Mouse (Mus musculus) MEL (cell line): Measurements from ENCODE around the gene Mast1. TPM values are rescaled to one million over a fixed set of nuclear protein-coding genes. Genes with fewer than 3 reads are reported as not detected.

ENCODE experiments used
- DNase-seq: peaks from one replicate; pipeline ENCODE4 v3.0.0; 2011; ENCODE audit warnings: low read depth, low spot score
- H3K27ac ChIP-seq: 2 replicates; pipeline ENCODE4 v1.5.1; 2012; ENCODE audit warnings: low read depth, mild to moderate bottlenecking, control low read depth, low read length, moderate library complexity; ENCODE audit not compliant: control insufficient read depth
- H3K27me3 ChIP-seq, 2 experiments: fragments of 150-350 bp in 1 of 2; sonication (generic) in 1 of 2; 2 replicates each; pipeline ENCODE4 v1.6.1; 2012; ENCODE audit warnings: low read length in 2 of 2, mild to moderate bottlenecking in 2 of 2, improper control_type of control experiment in 1 of 2, moderate library complexity in 1 of 2; ENCODE audit not compliant: insufficient read depth in 2 of 2, control insufficient read depth in 1 of 2
- H3K36me3 ChIP-seq, 2 experiments: 2 replicates each; pipeline ENCODE4 v1.6.1; 2012 to 2014; ENCODE audit warnings: low read length in 2 of 2, improper control_type of control experiment in 1 of 2, inconsistent platforms in 1 of 2, mild to moderate bottlenecking in 1 of 2; ENCODE audit not compliant: insufficient read depth in 2 of 2, control insufficient read depth in 1 of 2
- H3K4me1 ChIP-seq, 2 experiments: fragments of 150-350 bp in 1 of 2; sonication (generic) in 1 of 2; 2 replicates each; pipeline ENCODE4 v1.6.1; 2012; ENCODE audit warnings: low read length in 2 of 2, improper control_type of control experiment in 1 of 2, mild to moderate bottlenecking in 1 of 2; ENCODE audit not compliant: insufficient read depth in 2 of 2, control insufficient read depth in 1 of 2
- H3K4me3 ChIP-seq, 2 experiments: fragments of 150-350 bp in 1 of 2; sonication (generic) in 1 of 2; 2 replicates each; pipeline ENCODE4 v1.5.1; 2012; ENCODE audit warnings: low read depth in 2 of 2, low read length in 2 of 2, mild to moderate bottlenecking in 2 of 2, moderate library complexity in 2 of 2, control low read depth in 1 of 2, improper control_type of control experiment in 1 of 2; ENCODE audit not compliant: control insufficient read depth in 1 of 2, insufficient read depth in 1 of 2
- H3K79me2 ChIP-seq: 2 replicates; pipeline ENCODE4 v1.6.1; 2012; ENCODE audit warnings: mild to moderate bottlenecking, low read length, moderate library complexity; ENCODE audit not compliant: control insufficient read depth, poor library complexity, insufficient read depth
- H3K9ac ChIP-seq: 2 replicates; pipeline ENCODE4 v1.6.1; 2012; ENCODE audit warnings: low read depth, mild to moderate bottlenecking, control low read depth, low read length, moderate library complexity; ENCODE audit not compliant: control insufficient read depth, poor library complexity, severe bottlenecking
- H3K9me3 ChIP-seq: fragments of 150-350 bp; sonication (generic); replicated peaks from 2 replicates; pipeline ENCODE4 v1.6.1; 2012; ENCODE audit warnings: mild to moderate bottlenecking, low read length, improper control_type of control experiment, moderate library complexity; ENCODE audit not compliant: insufficient read depth
- BHLHE40 ChIP-seq: IDR thresholded peaks from 2 replicates; pipeline ENCODE4 v1.6.1; 2012; ENCODE audit warnings: low read depth, mild to moderate bottlenecking, inconsistent platforms, low read length, improper control_type of control experiment, borderline replicate concordance
- CHD1 ChIP-seq: IDR thresholded peaks from 2 replicates; pipeline ENCODE4 v1.6.1; 2012; ENCODE audit warnings: low read depth, mild to moderate bottlenecking, inconsistent platforms, low read length, improper control_type of control experiment
- CHD2 ChIP-seq: IDR thresholded peaks from 2 replicates; pipeline ENCODE4 v1.6.1; 2011; ENCODE audit warnings: low read length, improper control_type of control experiment
- CTCF ChIP-seq, 3 experiments: IDR thresholded peaks in 2 of 3; conservative IDR thresholded peaks in 1 of 3; 2 replicates each; pipeline ENCODE4 v1.5.1; 2011 to 2012; ENCODE audit warnings: low read length in 3 of 3, low read depth in 2 of 3, mild to moderate bottlenecking in 2 of 3, improper control_type of control experiment in 1 of 3, inconsistent platforms in 1 of 3, mixed read lengths in 1 of 3, moderate library complexity in 1 of 3; ENCODE audit not compliant: control insufficient read depth in 1 of 3, insufficient read depth in 1 of 3, poor library complexity in 1 of 3, severe bottlenecking in 1 of 3
- ELF1 ChIP-seq: IDR thresholded peaks from 2 replicates; pipeline ENCODE4 v1.6.1; 2014; ENCODE audit warnings: low read depth, mild to moderate bottlenecking, inconsistent platforms, low read length, improper control_type of control experiment, moderate library complexity
- EP300 ChIP-seq, 2 experiments: IDR thresholded peaks; 2 replicates each; pipeline ENCODE4 v1.6.1; 2011; ENCODE audit warnings: improper control_type of control experiment in 2 of 2, low read length in 2 of 2, low read depth in 1 of 2, mild to moderate bottlenecking in 1 of 2
- ETS1 ChIP-seq: IDR thresholded peaks from 2 replicates; pipeline ENCODE4 v1.6.1; 2012; ENCODE audit warnings: low read depth, mild to moderate bottlenecking, inconsistent platforms, low read length, improper control_type of control experiment, moderate library complexity
- GABPA ChIP-seq: IDR thresholded peaks from 2 replicates; pipeline ENCODE4 v1.6.1; 2012; ENCODE audit warnings: low read depth, mild to moderate bottlenecking, inconsistent platforms, low read length, improper control_type of control experiment, moderate library complexity
- GATA1 ChIP-seq: IDR thresholded peaks from 2 replicates; pipeline ENCODE4 v1.6.1; 2011; ENCODE audit warnings: low read depth, low read length, improper control_type of control experiment
- HCFC1 ChIP-seq: IDR thresholded peaks from 2 replicates; pipeline ENCODE4 v1.6.1; 2012; ENCODE audit warnings: low read depth, mild to moderate bottlenecking, inconsistent platforms, low read length, improper control_type of control experiment, moderate library complexity
- JUND ChIP-seq: IDR thresholded peaks from 2 replicates; pipeline ENCODE4 v1.6.1; 2011; ENCODE audit warnings: low read depth, mild to moderate bottlenecking, improper control_type of control experiment, low read length
- MAX ChIP-seq: IDR thresholded peaks from 2 replicates; pipeline ENCODE4 v1.6.1; 2011; ENCODE audit warnings: low read length, improper control_type of control experiment
- MAZ ChIP-seq: IDR thresholded peaks from 2 replicates; pipeline ENCODE4 v1.6.1; 2012; ENCODE audit warnings: low read depth, mild to moderate bottlenecking, inconsistent platforms, low read length, improper control_type of control experiment
- MXI1 ChIP-seq: IDR thresholded peaks from 2 replicates; pipeline ENCODE4 v1.6.1; 2011; ENCODE audit warnings: mild to moderate bottlenecking, low read depth, low read length, improper control_type of control experiment
- MYC ChIP-seq: IDR thresholded peaks from 2 replicates; pipeline ENCODE4 v1.6.1; 2011; ENCODE audit warnings: low read depth, mild to moderate bottlenecking, low read length, improper control_type of control experiment, moderate library complexity
- NRF1 ChIP-seq: IDR thresholded peaks from 2 replicates; pipeline ENCODE4 v1.6.1; 2014; ENCODE audit warnings: low read depth, mild to moderate bottlenecking, inconsistent platforms, low read length, improper control_type of control experiment, moderate library complexity; ENCODE audit not compliant: poor library complexity, insufficient read depth, severe bottlenecking
- POLR2A ChIP-seq, 2 experiments: IDR thresholded peaks; 2 replicates each; pipeline ENCODE4 v1.6.1; 2011 to 2012; ENCODE audit warnings: low read length in 2 of 2, mild to moderate bottlenecking in 2 of 2, control low read depth in 1 of 2, improper control_type of control experiment in 1 of 2, low read depth in 1 of 2, moderate library complexity in 1 of 2; ENCODE audit not compliant: control insufficient read depth in 1 of 2, insufficient read depth in 1 of 2, poor library complexity in 1 of 2
- POLR2AphosphoS2 ChIP-seq: IDR thresholded peaks from 2 replicates; pipeline ENCODE4 v1.6.1; 2011; ENCODE audit warnings: low read length, improper control_type of control experiment
- POLR2AphosphoS5 ChIP-seq: IDR thresholded peaks from 2 replicates; pipeline ENCODE4 v1.6.1; 2012; ENCODE audit warnings: low read depth, borderline replicate concordance, mild to moderate bottlenecking, inconsistent platforms, low read length, moderate library complexity, mixed read lengths
- RCOR1 ChIP-seq: IDR thresholded peaks from 2 replicates; pipeline ENCODE4 v1.6.1; 2012; ENCODE audit warnings: low read depth, mild to moderate bottlenecking, inconsistent platforms, low read length, improper control_type of control experiment
- SIN3A ChIP-seq: IDR thresholded peaks from 2 replicates; pipeline ENCODE4 v1.6.1; 2012; ENCODE audit warnings: low read length, improper control_type of control experiment, inconsistent platforms
- SMC3 ChIP-seq: IDR thresholded peaks from 2 replicates; pipeline ENCODE4 v1.6.1; 2011; ENCODE audit warnings: low read depth, low read length, improper control_type of control experiment
- TAL1 ChIP-seq: IDR thresholded peaks from 2 replicates; pipeline ENCODE4 v1.6.1; 2012; ENCODE audit warnings: mild to moderate bottlenecking, inconsistent platforms, low read length, moderate library complexity, mixed read lengths
- TCF12 ChIP-seq: IDR thresholded peaks from 2 replicates; pipeline ENCODE4 v1.6.1; 2014; ENCODE audit warnings: low read depth, mild to moderate bottlenecking, inconsistent platforms, low read length, improper control_type of control experiment, moderate library complexity
- UBTF ChIP-seq: IDR thresholded peaks from 2 replicates; pipeline ENCODE4 v1.6.1; 2012; ENCODE audit warnings: low read depth, mild to moderate bottlenecking, inconsistent platforms, low read length, improper control_type of control experiment, moderate library complexity, borderline replicate concordance; ENCODE audit not compliant: insufficient read depth
- ZKSCAN1 ChIP-seq: IDR thresholded peaks from 2 replicates; pipeline ENCODE4 v1.6.1; 2012; ENCODE audit warnings: low read depth, mild to moderate bottlenecking, inconsistent platforms, low read length, improper control_type of control experiment, moderate library complexity
- ZNF384 ChIP-seq: IDR thresholded peaks from 2 replicates; pipeline ENCODE4 v1.6.1; 2012; ENCODE audit warnings: low read depth, mild to moderate bottlenecking, inconsistent platforms, low read length, improper control_type of control experiment
- polyA plus RNA-seq, 2 experiments: library from polyadenylated mRNA; stranded (reverse) in 1 of 2; unstranded in 1 of 2; fragments of >175 nt in 1 of 2; fragments of >200 nt in 1 of 2; gene quantifications; 2 replicates each; pipeline versions ENCODE4 v1.2.1 to v1.2.4; 2012; ENCODE audit warnings: low replicate concordance in 2 of 2, low read depth in 1 of 2; ENCODE audit not compliant: insufficient read length in 2 of 2, insufficient read depth in 1 of 2, missing spikeins in 1 of 2
- total RNA-seq: library from RNA; depleted of rRNA; stranded (reverse); fragments of 300-350 nt; gene quantifications from 2 replicates; pipeline ENCODE4 v1.2.3, GENCODE M21; 2012; rRNA removed

The Mast1 gene
- total RNA-seq (0.49 and 0.77 TPM in 2 replicates), polyA plus RNA-seq (1 to 10 TPM in 1 of 2 experiments, not detected in 1; 4.5 TPM)

GRCm38 (mm10) chr8:84936962-84937546 lies at the start of gene Mast1:
TSS of gene Mast1 (minus strand) at chr8:84937359.
- Histone ChIP-seq H3K4me1 (peaks cover 0 to 26% of the 10 kb centered on the region in 2 experiments; a peak in 3 of 4 replicates), H3K4me3 (peak within 1 kb of the TSS; percentile 47 to 56), H3K36me3 (peaks cover 0 to 13% of the 10 kb centered on the region in 2 experiments; a peak in 2 of 4 replicates), H3K9ac (peak within 1 kb of the TSS; percentile 69), H3K27ac (no peak within 1 kb of the TSS), H3K79me2 (no peaks in the 10 kb centered on the region), H3K9me3 (no peaks in the 10 kb centered on the region), H3K27me3 (no peaks in the 10 kb centered on the region)
- TF ChIP-seq SIN3A (no peak), UBTF (0 out of 2 replicates have a peak, but pooled peaks have one; percentile 54), MYC (no peak), HCFC1 (peak; percentile 31; the same call in 1 of the 2 replicates), CTCF (IDR thresholded peaks at IDR 0.05 in 2 of 3, conservative IDR thresholded peaks at IDR 0.05 in 1 of 3; ENCODE audit: control insufficient read depth in 1 of 3, insufficient read depth in 1 of 3, low read depth in 2 of 3, low read length in 3 of 3, poor library complexity in 1 of 3, severe bottlenecking in 1 of 3) (peak; percentile 47 to 88 (median 64); a peak in 5 of 6 replicates), ELF1 (no peak), BHLHE40 (0 out of 2 replicates have a peak, but pooled peaks have one; percentile 29), MAX (no peak), MAZ (peak; percentile 42; the same call in 1 of the 2 replicates)
- DNase-seq = peak; percentile 67

DNA sequence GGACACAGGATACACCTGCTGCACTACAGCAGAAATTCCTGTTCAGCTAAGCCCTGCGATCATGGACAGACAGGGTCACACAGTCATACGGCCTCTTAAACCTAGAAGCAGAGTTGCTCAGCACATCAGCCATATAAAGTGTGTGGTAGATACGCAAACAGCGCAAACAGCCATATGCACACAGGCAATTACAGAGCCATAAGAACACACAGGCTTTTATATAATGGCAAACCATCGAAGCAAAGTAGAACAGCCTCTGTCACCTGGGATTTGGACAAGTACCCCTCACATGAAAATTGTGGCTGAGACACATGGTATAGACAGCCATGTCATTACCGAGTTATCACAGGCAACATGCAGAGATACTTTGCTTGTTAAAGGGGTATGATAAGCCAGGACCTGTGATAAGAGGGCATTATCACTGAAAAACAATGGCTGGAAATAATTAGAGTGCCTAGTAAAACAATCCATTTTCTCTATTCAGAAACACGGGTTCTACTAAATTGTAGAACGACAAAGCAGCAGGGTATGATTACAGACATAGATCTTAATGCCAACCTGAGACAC lies 49.3 kb upstream of the Mast1 start:
- H3K36me3 ChIP-seq = peaks cover 0 to 46% of the 10 kb centered on the region in 2 experiments; a peak in 2 of 4 replicates
- H3K9me3 ChIP-seq = no peaks in the 10 kb centered on the region
- H3K4me1 ChIP-seq = peaks cover 10 to 55% of the 10 kb centered on the region in 2 experiments
- H3K9ac ChIP-seq = peak overlapping the region; percentile 88
- H3K27me3 ChIP-seq = no peaks in the 10 kb centered on the region
- peak; percentile 84 for DNase-seq
- peaks cover 6% of the 10 kb centered on the region; the same call in 1 of the 2 replicates for H3K79me2 ChIP-seq
- H3K27ac ChIP-seq = peak overlapping the region; percentile 91
- TF ChIP-seq POLR2AphosphoS2 = no peak
- no peak for TF ChIP-seq CTCF (IDR thresholded peaks at IDR 0.05 in 2 of 3, conservative IDR thresholded peaks at IDR 0.05 in 1 of 3; ENCODE audit: control insufficient read depth in 1 of 3, insufficient read depth in 1 of 3, low read depth in 2 of 3, low read length in 3 of 3, poor library complexity in 1 of 3, severe bottlenecking in 1 of 3)
- TF ChIP-seq RCOR1 = peak; percentile 85
- peak; percentile 13; the same call in 1 of the 2 replicates for TF ChIP-seq TAL1
- peak; percentile 77 for TF ChIP-seq MXI1
- TF ChIP-seq NRF1 = no peak
- 0 out of 2 replicates have a peak, but pooled peaks have one; percentile 44 for TF ChIP-seq CHD1
- peak; percentile 60; the same call in 1 of the 2 replicates for TF ChIP-seq MAX
- no peak; the same call in 1 of the 2 replicates for TF ChIP-seq GABPA
- TF ChIP-seq ZNF384 = no peak
- TF ChIP-seq ETS1 = peak; percentile 92
- TF ChIP-seq ZKSCAN1 = no peak
- no peak for TF ChIP-seq JUND
- TF ChIP-seq SIN3A = peak; percentile 93
- TF ChIP-seq BHLHE40 = no peak
- TF ChIP-seq SMC3 = no peak
- TF ChIP-seq MYC = peak; percentile 78; the same call in 1 of the 2 replicates
- no peak for TF ChIP-seq CHD2
- no peak for TF ChIP-seq POLR2A (IDR thresholded peaks at IDR 0.05; ENCODE audit: control insufficient read depth in 1 of 2, insufficient read depth in 1 of 2, low read depth in 1 of 2, low read length in 2 of 2, poor library complexity in 1 of 2)
- TF ChIP-seq TCF12 = peak; percentile 94
- peak; percentile 98 for TF ChIP-seq GATA1
- peak; percentile 86 to 89 for TF ChIP-seq EP300 (IDR thresholded peaks at IDR 0.05; ENCODE audit: low read depth in 1 of 2, low read length in 2 of 2)
- TF ChIP-seq POLR2AphosphoS5 = no peak
- peak overlapping the region; percentile 61 to 65 for H3K4me3 ChIP-seq
